Mouse (Mus musculus) cerebellum, postnatal 14 days (tissue): Measurements from ENCODE around the gene Oat.

Source experiments
- DNase-seq, 2 experiments: peaks; one replicate each; pipeline ENCODE4 v3.0.0; 2021; ENCODE audit warnings: mixed read lengths in 2 of 2

The Oat gene

DNA sequence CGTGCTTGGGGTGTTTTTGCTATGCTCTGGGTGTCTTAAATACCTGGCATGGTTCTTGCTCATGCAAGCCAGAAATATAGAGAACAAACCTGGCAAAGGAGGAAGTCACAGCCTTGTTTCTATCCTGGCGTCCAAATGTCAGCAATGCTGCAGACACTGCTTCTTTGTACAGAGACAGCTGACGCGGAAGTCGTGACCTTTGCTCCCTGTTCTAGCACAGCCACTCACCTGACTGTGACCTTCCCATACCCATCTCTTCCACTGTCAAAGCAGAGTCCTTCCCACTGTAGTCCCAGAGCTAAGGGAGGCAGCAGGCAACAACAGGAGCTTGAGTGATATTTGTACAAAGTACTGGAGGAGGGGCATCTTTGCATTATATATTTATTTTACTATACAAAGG is 13.4 kb upstream of the Oat start:
- no peak for DNase-seq

DNA sequence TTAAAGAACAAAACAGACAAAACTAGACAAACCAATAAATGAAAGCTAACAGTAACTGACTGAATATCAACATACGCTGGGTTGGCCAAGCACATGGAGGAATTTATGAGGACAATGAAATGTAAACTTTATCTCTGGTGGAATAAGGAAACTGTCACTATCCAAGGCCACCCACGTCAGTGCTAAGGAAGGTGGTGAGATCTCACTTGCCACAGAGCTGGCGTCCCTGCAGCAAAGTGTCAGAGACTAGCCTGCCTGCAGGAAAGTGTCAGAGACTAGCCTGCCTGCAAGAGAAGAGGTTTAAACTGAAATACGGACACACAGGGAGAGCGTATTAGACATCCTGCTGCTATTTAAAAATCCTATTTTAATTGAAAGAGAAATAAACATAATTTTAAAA is 11.0 kb upstream of the Oat start:
- no peak for DNase-seq

- no peak for DNase-seq
These were observed 9.7 kb upstream of the Oat start for GRCm38 (mm10) chr7:132585695-132586491.

GRCm38 (mm10) chr7:132581441-132581840 is 5.2 kb upstream of the Oat start:
- DNase-seq: no peak

GRCm38 (mm10) chr7:132580511-132580910 is 4.3 kb upstream of the Oat start:
- DNase-seq: no peak

- no peak for DNase-seq
These were observed 693 bp upstream of the Oat start for GRCm38 (mm10) chr7:132576891-132577290.

DNA sequence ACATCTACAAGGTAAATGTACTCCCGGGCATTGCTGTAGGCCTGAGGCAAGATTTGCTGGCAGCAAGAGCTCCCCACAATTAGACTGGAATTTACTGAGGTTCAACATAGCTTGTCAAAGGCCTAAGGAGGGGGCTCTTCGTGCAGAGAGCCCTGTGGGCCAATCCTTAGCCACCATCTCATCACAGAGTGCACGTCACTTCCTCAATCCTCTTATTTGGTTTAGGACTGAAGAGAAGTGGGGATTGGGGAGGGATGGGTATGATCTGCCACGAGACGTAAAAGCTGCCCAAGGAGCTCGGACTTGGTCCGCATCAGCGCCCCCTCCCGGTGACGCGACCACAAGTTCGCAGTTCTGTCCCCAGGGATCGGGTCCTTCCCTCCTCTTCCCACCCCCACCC is 575 bp downstream of the Oat start:
- peak; percentile 83 to 88 for DNase-seq

DNA sequence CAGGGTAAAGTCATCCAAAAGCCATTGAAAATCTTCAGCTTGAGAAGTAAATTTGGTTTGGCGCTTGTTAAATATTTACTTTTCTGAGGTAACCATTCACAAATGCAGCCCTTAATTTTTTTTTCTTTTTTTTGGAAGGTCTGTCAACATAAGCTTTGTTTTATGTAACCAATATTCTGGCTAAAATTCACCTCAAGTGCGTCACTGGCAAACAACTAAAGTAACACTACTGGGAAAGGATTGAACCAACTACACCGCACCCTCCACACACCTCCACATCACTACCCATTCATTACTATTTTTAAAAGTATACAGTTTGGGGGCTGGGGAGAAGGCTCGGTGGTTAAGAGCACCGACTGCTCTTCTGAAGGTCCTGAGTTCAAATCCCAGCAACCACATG is 1.6 kb downstream of the Oat start:
- DNase-seq: no peak

GRCm38 (mm10) chr7:132573205-132573604 is 3.0 kb downstream of the Oat start:
- no peak for DNase-seq

- no peak for DNase-seq
These were observed 3.5 kb downstream of the Oat start for GRCm38 (mm10) chr7:132572738-132573137.

DNA sequence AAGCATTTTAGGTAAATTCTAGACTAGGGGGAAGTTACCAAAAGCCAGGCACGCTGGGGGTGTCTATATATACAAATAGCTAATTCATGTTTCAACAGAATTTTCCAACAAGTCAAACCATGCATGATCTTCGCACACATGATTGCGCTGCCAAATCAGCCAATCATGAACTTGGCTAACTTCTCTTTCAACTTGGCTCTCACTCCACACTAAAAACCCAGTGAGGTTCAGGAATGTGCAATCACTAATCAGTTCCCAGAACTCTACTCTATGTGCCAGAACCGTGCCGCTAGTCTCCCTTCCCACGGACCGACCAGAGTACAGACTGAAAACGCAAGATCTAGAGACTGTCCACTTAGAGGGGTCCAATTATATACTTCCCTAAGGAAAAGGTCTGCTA is 4.7 kb downstream of the Oat start:
- DNase-seq: peak; percentile 43 to 65

- peak; percentile 32 to 47 for DNase-seq
These were observed 6.1 kb downstream of the Oat start for GRCm38 (mm10) chr7:132570071-132570470.

DNA sequence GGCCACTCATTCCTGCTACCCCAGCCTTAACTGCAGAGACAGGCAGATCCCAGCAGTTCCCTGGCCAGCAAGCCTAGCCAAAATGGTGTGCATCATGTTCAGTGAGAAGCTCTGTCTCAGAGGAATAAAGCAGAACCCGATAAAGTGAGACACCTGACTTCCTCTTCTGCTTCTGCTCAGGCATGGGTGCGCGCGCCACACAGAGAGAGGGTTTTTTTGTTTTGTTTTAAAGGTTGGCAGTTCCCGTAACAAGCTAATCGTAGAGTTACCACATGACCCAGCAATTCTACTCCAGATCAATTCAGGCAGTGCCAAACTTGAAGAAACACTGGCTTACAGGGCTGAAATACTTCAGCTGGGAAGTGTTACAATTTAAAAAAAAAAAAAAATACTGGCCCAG is 7.4 kb downstream of the Oat start:
- no peak for DNase-seq

DNA sequence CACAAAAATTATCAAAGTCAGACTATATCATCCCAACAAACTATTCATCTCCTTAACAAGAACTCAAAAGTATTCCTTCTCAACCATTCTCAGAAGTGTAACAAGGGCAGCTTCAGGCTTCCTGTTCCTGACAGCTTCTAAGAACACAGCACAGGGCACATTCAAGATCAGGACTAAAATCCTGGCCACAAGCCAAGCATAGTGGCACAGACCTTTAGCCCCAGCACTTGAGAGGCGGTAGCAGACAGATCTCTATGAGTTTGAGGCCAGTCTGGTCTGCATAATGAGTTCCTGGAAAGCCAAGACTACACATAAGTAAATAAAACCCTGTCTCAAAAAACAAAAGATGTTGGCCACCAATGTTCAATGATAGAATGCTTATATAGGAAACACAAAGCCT is 10.4 kb downstream of the Oat start:
- DNase-seq: no peak

- DNase-seq: no peak
These were observed 16.9 kb downstream of the Oat start for GRCm38 (mm10) chr7:132559138-132559766.

- DNase-seq: no peak
These were observed 18.0 kb downstream of the Oat start for GRCm38 (mm10) chr7:132558141-132558736.

DNA sequence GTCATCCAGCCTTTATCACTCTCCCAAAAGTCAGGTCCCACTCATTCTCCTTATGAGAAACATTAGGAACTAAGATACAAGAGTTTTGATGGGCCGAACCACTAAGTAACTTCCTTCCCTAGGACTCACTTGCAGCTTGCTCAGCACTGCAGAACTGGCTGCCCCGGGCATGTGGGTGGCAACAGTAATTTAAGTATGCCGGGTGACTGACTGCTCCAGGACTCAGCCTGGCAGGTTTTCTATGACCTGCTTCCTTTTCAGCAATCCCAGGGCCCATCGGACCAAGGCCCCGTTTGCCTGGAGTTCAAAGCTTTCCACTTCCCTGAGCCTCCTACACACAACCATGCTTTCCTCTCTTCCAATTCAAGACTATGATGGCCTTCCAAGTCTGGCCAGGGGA is 19.6 kb downstream of the Oat start:
- no peak for DNase-seq

- no peak for DNase-seq
These were observed 20.3 kb downstream of the Oat start for GRCm38 (mm10) chr7:132555911-132556310.

GRCm38 (mm10) chr7:132554091-132554490 is 22.1 kb downstream of the Oat start:
- DNase-seq: no peak

GRCm38 (mm10) chr7:132551351-132552126 is 24.7 kb downstream of the Oat start:
- DNase-seq: peak; percentile 98

GRCm38 (mm10) chr7:132547126-132547525 is 29.1 kb downstream of the Oat start:
- DNase-seq: no peak

GRCm38 (mm10) chr7:132542427-132542826 is 33.8 kb downstream of the Oat start:
- no peak for DNase-seq

DNA sequence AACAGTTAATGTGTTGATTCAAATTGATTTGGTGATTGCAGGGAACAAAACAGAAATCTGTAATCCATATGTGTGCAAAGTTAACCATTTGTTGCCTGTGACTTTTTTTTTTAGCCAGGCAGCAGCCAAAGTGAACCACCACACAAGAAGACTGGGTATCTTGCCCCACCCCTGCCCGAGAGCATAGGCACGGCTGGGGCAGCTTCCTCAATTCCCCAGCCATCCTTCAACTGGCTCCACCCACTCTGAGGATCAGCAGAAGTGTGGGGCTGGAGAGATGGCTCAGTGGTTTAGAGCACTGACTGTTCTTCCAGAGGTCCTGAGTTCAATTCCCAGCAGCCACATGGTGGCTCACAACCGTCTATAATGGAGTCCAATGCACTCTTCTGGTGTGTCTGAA is 34.6 kb downstream of the Oat start:
- DNase-seq: no peak
